Mouse (Mus musculus): ENCODE measurements around the gene Pnkd. TPM values are rescaled to one million over a fixed set of nuclear protein-coding genes. Genes with fewer than 3 reads are reported as not detected.
A peak's percentile ranks its signal among the peaks of the same experiment; 100 is the strongest.

Pnkd gene
- polyA plus RNA-seq, 1 experiment from 2014 or later, result 169 TPM

DNA sequence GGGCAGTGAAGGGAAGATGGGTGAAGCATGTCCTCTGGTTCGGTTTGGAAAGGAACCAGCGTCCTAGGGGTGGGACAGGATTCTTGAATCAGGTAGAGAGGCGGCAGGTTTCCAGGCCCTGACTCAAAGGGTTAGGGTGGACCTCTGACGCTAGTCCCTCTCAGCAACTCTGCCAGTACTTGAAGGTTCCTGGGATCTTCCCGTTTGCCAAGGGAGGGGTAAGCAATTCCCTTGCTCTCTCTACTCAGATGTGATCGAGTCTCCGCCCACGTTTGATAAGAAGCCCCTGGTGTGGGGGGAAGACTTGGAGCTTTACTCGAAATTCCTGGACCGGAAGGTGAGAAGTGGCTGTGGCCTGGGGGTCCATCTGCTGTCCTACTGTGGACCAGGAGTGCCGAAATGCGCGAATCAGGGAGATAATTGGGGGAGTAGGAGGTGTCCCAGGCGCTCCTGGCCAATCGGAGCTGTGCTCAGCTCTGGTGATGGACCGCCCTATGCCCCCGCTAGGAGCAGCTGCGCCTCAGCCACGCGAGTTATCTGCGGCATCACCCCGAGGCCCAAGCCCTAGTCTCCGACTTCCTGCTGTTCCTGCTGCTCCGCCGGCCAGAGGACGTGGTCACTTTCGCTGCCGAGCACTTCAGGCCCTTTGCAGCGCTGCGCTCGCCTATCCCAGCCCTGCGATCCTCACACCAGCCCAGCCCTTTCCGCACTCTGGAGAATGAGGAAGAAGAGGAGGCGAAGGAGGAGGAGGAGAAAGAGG lies 83.3 kb downstream of the Pnkd start:
- ATAC-seq (replicated peaks; ENCODE audit: low FRiP score, low read depth) (0 out of 2 replicates have a peak, but pooled peaks have one; percentile 65), DNase-seq (ENCODE audit: low spot score) (peak; percentile 70)
- 19% methylated on average over 34 of the region's 34 CpGs for whole genome bisulfite sequencing
- Histone ChIP-seq H3K36me3 (ENCODE audit: insufficient read depth, low read length) (no peaks in the 10 kb centered on the region), H3K4me3 (replicated peaks; ENCODE audit: low read depth, low read length) (peak overlapping the region; percentile 8; the same call in 1 of the 2 replicates), H3K4me2 (ENCODE audit: low read length) (peak overlapping the region; percentile 55), H3K9ac (ENCODE audit: low read depth, low read length) (no peak overlapping the region), H3K27me3 (ENCODE audit: insufficient read depth, low read length) (no peaks in the 10 kb centered on the region), H3K27ac (no peak overlapping the region), H3K4me1 (replicated peaks; ENCODE audit: insufficient read depth, low read length) (no peaks in the 10 kb centered on the region), H3K9me3 (replicated peaks; ENCODE audit: low read length) (no peaks in the 10 kb centered on the region)
- 0 out of 2 replicates have a peak, but pooled peaks have one; percentile 12 for TF ChIP-seq CTCF (IDR thresholded peaks at IDR 0.05; ENCODE audit: low read depth)

GRCm38 (mm10) chr1:74370040-74370439 lies 85.3 kb downstream of the Pnkd start:
- no peak overlapping the region for H3K27ac ChIP-seq
- 43% methylated on average over 4 of the region's 4 CpGs for WGBS
- no peaks in the 10 kb centered on the region for H3K36me3 ChIP-seq (ENCODE audit: insufficient read depth, low read length)
- no peaks in the 10 kb centered on the region for H3K9me3 ChIP-seq (replicated peaks; ENCODE audit: low read length)
- no peaks in the 10 kb centered on the region for H3K27me3 ChIP-seq (ENCODE audit: insufficient read depth, low read length)
- no peak for TF ChIP-seq CTCF (IDR thresholded peaks at IDR 0.05; ENCODE audit: low read depth)
- DNase-seq (ENCODE audit: low spot score) (no peak), ATAC-seq (replicated peaks; ENCODE audit: low FRiP score, low read depth) (no peak)
- no peak overlapping the region for H3K4me3 ChIP-seq (replicated peaks; ENCODE audit: low read depth, low read length)
- no peaks in the 10 kb centered on the region for H3K4me1 ChIP-seq (replicated peaks; ENCODE audit: insufficient read depth, low read length)
- H3K4me2 ChIP-seq (ENCODE audit: low read length), result no peak overlapping the region
- H3K9ac ChIP-seq (ENCODE audit: low read depth, low read length), result no peak overlapping the region

GRCm38 (mm10) chr1:74373372-74373771 lies 88.6 kb downstream of the Pnkd start:
- H3K27ac ChIP-seq, result no peak overlapping the region
- 75% methylated on average over 4 of the region's 4 CpGs for WGBS
- TF ChIP-seq CTCF (IDR thresholded peaks at IDR 0.05; ENCODE audit: low read depth), result no peak
- no peak for ATAC-seq (replicated peaks; ENCODE audit: low FRiP score, low read depth)
- no peaks in the 10 kb centered on the region for H3K9me3 ChIP-seq (replicated peaks; ENCODE audit: low read length)
- DNase-seq (ENCODE audit: low spot score), result no peak
- no peaks in the 10 kb centered on the region for H3K4me1 ChIP-seq (replicated peaks; ENCODE audit: insufficient read depth, low read length)
- no peaks in the 10 kb centered on the region for H3K36me3 ChIP-seq (ENCODE audit: insufficient read depth, low read length)
- H3K4me3 ChIP-seq (replicated peaks; ENCODE audit: low read depth, low read length), result no peak overlapping the region
- no peak overlapping the region for H3K4me2 ChIP-seq (ENCODE audit: low read length)
- no peak overlapping the region for H3K9ac ChIP-seq (ENCODE audit: low read depth, low read length)
- H3K27me3 ChIP-seq (ENCODE audit: insufficient read depth, low read length), result no peaks in the 10 kb centered on the region

DNA sequence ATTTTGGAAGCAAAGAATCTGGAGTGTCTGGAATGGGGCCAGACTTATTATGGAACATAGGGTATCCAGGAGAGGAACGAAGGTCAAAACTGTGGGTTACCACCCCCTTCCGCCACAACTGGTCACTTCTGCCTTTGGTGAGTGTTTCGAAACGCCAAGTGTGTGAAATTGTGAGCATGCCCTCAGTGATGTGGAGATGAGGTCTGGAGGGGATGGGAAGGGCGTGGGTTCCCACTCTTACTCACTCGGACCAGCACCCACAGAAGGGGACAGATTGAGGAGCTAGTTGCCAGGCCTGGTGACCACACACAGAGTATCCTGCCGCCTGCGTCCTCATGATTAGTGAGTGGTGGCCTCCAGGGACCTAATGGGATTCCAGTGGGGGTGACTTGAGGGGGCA lies 90.2 kb downstream of the Pnkd start, which contains the start of gene Slc11a1:
Slc11a1 (plus strand) TSS at position 216 of the 400 bp plus-strand sequence.
- H3K4me3 ChIP-seq (replicated peaks; ENCODE audit: low read depth, low read length), result no peak within 1 kb of the TSS
- ATAC-seq (replicated peaks; ENCODE audit: low FRiP score, low read depth) (no peak), DNase-seq (ENCODE audit: low spot score) (no peak)
- no peak for TF ChIP-seq CTCF (IDR thresholded peaks at IDR 0.05; ENCODE audit: low read depth)
- no peak within 1 kb of the TSS for H3K27ac ChIP-seq
- H3K9me3 ChIP-seq (replicated peaks; ENCODE audit: low read length), result no peaks in the 10 kb centered on the region
- H3K36me3 ChIP-seq (ENCODE audit: insufficient read depth, low read length), result no peaks in the 10 kb centered on the region
- no peaks in the 10 kb centered on the region for H3K27me3 ChIP-seq (ENCODE audit: insufficient read depth, low read length)
- H3K4me1 ChIP-seq (replicated peaks; ENCODE audit: insufficient read depth, low read length), result no peaks in the 10 kb centered on the region
- 59% methylated on average over 8 of the region's 8 CpGs for WGBS
- no peak within 1 kb of the TSS for H3K9ac ChIP-seq (ENCODE audit: low read depth, low read length)
- H3K4me2 ChIP-seq (ENCODE audit: low read length), result no peak within 1 kb of the TSS

GRCm38 (mm10) chr1:74375561-74375960 lies 90.8 kb downstream of the Pnkd start:
- Histone ChIP-seq H3K4me3 (replicated peaks; ENCODE audit: low read depth, low read length) (no peak overlapping the region), H3K9me3 (replicated peaks; ENCODE audit: low read length) (no peaks in the 10 kb centered on the region), H3K4me1 (replicated peaks; ENCODE audit: insufficient read depth, low read length) (no peaks in the 10 kb centered on the region), H3K27ac (no peak overlapping the region), H3K27me3 (ENCODE audit: insufficient read depth, low read length) (no peaks in the 10 kb centered on the region), H3K9ac (ENCODE audit: low read depth, low read length) (no peak overlapping the region), H3K36me3 (ENCODE audit: insufficient read depth, low read length) (no peaks in the 10 kb centered on the region), H3K4me2 (ENCODE audit: low read length) (no peak overlapping the region)
- no peak for TF ChIP-seq CTCF (IDR thresholded peaks at IDR 0.05; ENCODE audit: low read depth)
- 69% methylated on average over 10 of the region's 10 CpGs for WGBS
- ATAC-seq (replicated peaks; ENCODE audit: low FRiP score, low read depth) (no peak), DNase-seq (ENCODE audit: low spot score) (no peak)

DNA sequence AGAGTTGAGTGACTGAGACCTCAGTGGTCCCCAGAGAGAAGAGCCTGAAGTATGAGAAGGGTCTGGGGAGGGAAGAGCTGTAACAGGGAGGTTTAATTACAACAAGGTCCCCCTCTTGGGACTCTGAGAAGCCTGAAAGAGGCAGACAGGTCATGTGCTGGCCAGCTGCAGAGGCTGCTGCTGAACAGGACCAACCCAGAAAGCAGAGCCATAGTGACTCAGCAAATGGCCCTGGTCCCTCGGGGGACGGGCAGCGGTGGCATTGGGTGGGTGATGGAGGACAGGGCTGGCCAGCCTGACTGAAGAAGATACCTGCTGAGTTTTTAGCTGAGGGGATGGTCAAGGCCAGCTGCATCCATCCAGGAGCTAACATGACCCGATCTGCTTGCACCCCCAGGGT lies 91.7 kb downstream of the Pnkd start:
- Histone ChIP-seq H3K4me3 (replicated peaks; ENCODE audit: low read depth, low read length) (no peak overlapping the region), H3K27me3 (ENCODE audit: insufficient read depth, low read length) (no peaks in the 10 kb centered on the region), H3K4me1 (replicated peaks; ENCODE audit: insufficient read depth, low read length) (no peaks in the 10 kb centered on the region), H3K27ac (no peak overlapping the region), H3K9me3 (replicated peaks; ENCODE audit: low read length) (no peaks in the 10 kb centered on the region), H3K4me2 (ENCODE audit: low read length) (no peak overlapping the region), H3K9ac (ENCODE audit: low read depth, low read length) (no peak overlapping the region), H3K36me3 (ENCODE audit: insufficient read depth, low read length) (no peaks in the 10 kb centered on the region)
- DNase-seq (ENCODE audit: low spot score) (no peak), ATAC-seq (replicated peaks; ENCODE audit: low FRiP score, low read depth) (no peak)
- no peak for TF ChIP-seq CTCF (IDR thresholded peaks at IDR 0.05; ENCODE audit: low read depth)
- WGBS, result 71% methylated on average over 4 of the region's 4 CpGs

Measured in kidney, postnatal 0 days (tissue).